ENCODE assay signal across 8 mouse cellular contexts in the genomic region with DNA sequence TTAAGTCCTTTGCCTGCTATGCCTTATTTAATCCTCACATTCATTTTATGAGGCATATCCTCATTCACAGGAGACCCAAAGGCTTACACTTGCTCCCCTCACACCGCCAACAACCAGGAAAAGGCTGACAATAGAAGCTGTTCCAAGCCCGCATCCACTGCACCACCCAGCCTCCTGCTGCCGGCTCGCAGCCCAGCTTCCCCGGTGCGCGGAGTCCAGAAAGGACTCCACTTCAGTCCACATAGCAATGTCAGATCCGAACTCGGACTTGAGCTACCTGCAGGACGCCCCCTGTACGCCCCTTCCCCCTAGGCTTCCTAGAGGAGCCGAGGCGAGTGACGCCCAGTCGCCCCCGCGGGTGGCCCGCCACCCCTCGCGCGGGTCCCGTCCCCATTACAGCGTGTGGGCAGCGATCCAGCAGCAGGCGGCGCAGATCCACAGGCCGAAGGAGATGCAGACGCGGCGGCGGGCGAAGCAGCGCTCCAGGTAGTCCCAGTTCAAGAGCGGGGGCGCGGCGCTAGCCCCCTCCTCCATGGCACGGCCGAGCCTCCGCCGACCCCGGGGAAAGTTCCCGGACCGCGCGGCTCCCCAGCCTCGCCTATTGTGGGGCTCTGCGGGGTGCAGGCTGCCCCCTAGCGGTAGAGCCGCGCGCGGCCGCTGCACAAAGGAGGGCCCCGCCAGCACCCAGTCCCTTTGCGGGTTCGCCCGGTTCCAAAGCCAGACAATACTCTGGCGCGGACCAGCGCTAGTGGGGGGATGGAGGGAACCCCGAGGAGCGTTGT. TPM values are rescaled to one million over a fixed set of nuclear protein-coding genes. Genes with fewer than 3 reads are reported as not detected.
A peak's percentile ranks its signal among the peaks of the same experiment; 100 is the strongest.
DNase-seq lines count a peak whose midpoint lies in the region; ATAC-seq and TF ChIP-seq lines count a peak whose summit lies in the region.

No protein-coding gene starts in this region.

- H3K4me3 ChIP-seq in erythroblast, embryonic 14.5 days (replicated peaks), result peak overlapping the region; percentile 66
- peak overlapping the region; percentile 84 for H3K4me3 ChIP-seq in heart, embryonic 13.5 days
- peak overlapping the region; percentile 78 for H3K4me3 ChIP-seq in kidney, embryonic 16.5 days (ENCODE audit: low read length)
- H3K4me3 ChIP-seq in liver, adult 2 months (ENCODE audit: insufficient read depth, low read depth, low read length), result peak overlapping the region; percentile 85

- under 1% methylated on average over 63 of the region's 63 CpGs for WGBS in heart, embryonic 13.5 days
- WGBS in kidney, embryonic 16.5 days, result under 1% methylated on average over 63 of the region's 63 CpGs
- under 1% methylated on average over 63 of the region's 63 CpGs for WGBS in liver, adult 2 months

- peak; percentile 86 for DNase-seq in CD4-positive, CD25-positive, alpha-beta regulatory T cell, adult 2 months (ENCODE audit: low read depth, low spot score)
- DNase-seq in brain, embryonic 14.5 days (ENCODE audit: low read depth), result peak; percentile 88
- DNase-seq in liver, adult 2 months (ENCODE audit: extremely low read depth, low read depth, low spot score), result no peak
- peak; percentile 48 to 55 for DNase-seq in spleen, postnatal 36 days (ENCODE audit: low spot score in 2 of 2)

- H3K36me3 ChIP-seq in erythroblast, embryonic 14.5 days (ENCODE audit: control insufficient read depth), result no peaks in the 10 kb centered on the region
- H3K36me3 ChIP-seq in heart, embryonic 13.5 days, result peaks cover 29% of the 10 kb centered on the region
- peaks cover 8% of the 10 kb centered on the region for H3K36me3 ChIP-seq in kidney, embryonic 16.5 days (ENCODE audit: insufficient read depth, low read length)
- no peaks in the 10 kb centered on the region for H3K36me3 ChIP-seq in liver, adult 2 months (ENCODE audit: control insufficient read depth, insufficient read depth, low read length)

- peak overlapping the region; percentile 91 for H3K9ac ChIP-seq in heart, embryonic 13.5 days
- peak overlapping the region; percentile 90 for H3K9ac ChIP-seq in kidney, embryonic 16.5 days (replicated peaks; ENCODE audit: low read length)
- H3K9ac ChIP-seq in liver, adult 2 months (ENCODE audit: low read depth, low read length), result peak overlapping the region; percentile 90

- peaks cover 57% of the 10 kb centered on the region for H3K27me3 ChIP-seq in erythroblast, embryonic 14.5 days (ENCODE audit: control insufficient read depth)
- H3K27me3 ChIP-seq in heart, embryonic 13.5 days (replicated peaks), result no peaks in the 10 kb centered on the region
- H3K27me3 ChIP-seq in kidney, embryonic 16.5 days (ENCODE audit: insufficient read depth, low read length), result no peaks in the 10 kb centered on the region
- H3K27me3 ChIP-seq in liver, adult 2 months (ENCODE audit: control insufficient read depth, insufficient read depth, low read length), result no peaks in the 10 kb centered on the region

- H3K4me2 ChIP-seq in heart, embryonic 13.5 days, result peak overlapping the region; percentile 74
- H3K4me2 ChIP-seq in kidney, embryonic 16.5 days (replicated peaks; ENCODE audit: low read depth, low read length), result peak overlapping the region; percentile 88

- peak; percentile 90 for TF ChIP-seq POLR2A in brain, embryonic 14.5 days (IDR thresholded peaks at IDR 0.05; ENCODE audit: borderline replicate concordance, extremely low read depth, insufficient read depth, insufficient read length, poor library complexity, severe bottlenecking)
- no peak for TF ChIP-seq POLR2A in liver, adult 2 months (IDR thresholded peaks at IDR 0.05; ENCODE audit: extremely low read depth, insufficient read depth, low read length)

- no peaks in the 10 kb centered on the region for H3K79me2 ChIP-seq in liver, adult 2 months (ENCODE audit: control insufficient read depth, insufficient read depth, low read length)

- H3K9me3 ChIP-seq in erythroblast, embryonic 14.5 days (ENCODE audit: control insufficient read depth, low read length), result peaks cover 6% of the 10 kb centered on the region
- peaks cover 11% of the 10 kb centered on the region for H3K9me3 ChIP-seq in heart, embryonic 13.5 days
- peaks cover 12% of the 10 kb centered on the region; the same call in 1 of the 2 replicates for H3K9me3 ChIP-seq in kidney, embryonic 16.5 days (ENCODE audit: low read length)

- H3K4me1 ChIP-seq in erythroblast, embryonic 14.5 days (ENCODE audit: control insufficient read depth), result peaks cover 19% of the 10 kb centered on the region
- peaks cover 40% of the 10 kb centered on the region for H3K4me1 ChIP-seq in heart, embryonic 13.5 days
- H3K4me1 ChIP-seq in kidney, embryonic 16.5 days (ENCODE audit: insufficient read depth, low read length), result peaks cover 12% of the 10 kb centered on the region
- H3K4me1 ChIP-seq in liver, adult 2 months (ENCODE audit: control insufficient read depth, insufficient read depth, low read length), result peaks cover 6% of the 10 kb centered on the region

- ATAC-seq in heart, embryonic 13.5 days (ENCODE audit: extremely low read depth, insufficient number of reproducible peaks, low FRiP score, low TSS enrichment), result peak; percentile 62; the same call in 1 of the 2 replicates
- peak; percentile 89 for ATAC-seq in kidney, embryonic 16.5 days (ENCODE audit: low FRiP score, low TSS enrichment)
- ATAC-seq in monocyte, adult 5-6 weeks (replicated peaks; ENCODE audit: insufficient number of reproducible peaks, low FRiP score, low TSS enrichment, poor library complexity, severe bottlenecking), result peak; percentile 54; the same call in 1 of the 2 replicates

- peak overlapping the region; percentile 65 for H3K27ac ChIP-seq in heart, embryonic 13.5 days (replicated peaks)
- peak overlapping the region; percentile 44; the same call in 1 of the 2 replicates for H3K27ac ChIP-seq in kidney, embryonic 16.5 days (ENCODE audit: low read length)
- no peak overlapping the region for H3K27ac ChIP-seq in liver, adult 2 months (replicated peaks; ENCODE audit: insufficient read depth, low read depth, low read length)

- peak; percentile 88 for TF ChIP-seq CTCF in brain, embryonic 14.5 days (IDR thresholded peaks at IDR 0.05; ENCODE audit: borderline replicate concordance, extremely low read depth, insufficient read depth, insufficient read length)
- TF ChIP-seq CTCF in liver, adult 2 months (IDR thresholded peaks at IDR 0.05; ENCODE audit: low read depth, low read length), result peak; percentile 75

RNA-seq across cellular contexts. Expression of gene Tmem44, which starts 0.5 kb away (rescaled TPM):
- 124 and 134 TPM in 2 replicates for polyA plus RNA-seq in brain, embryonic 14.5 days (2012; rRNA removed)
- polyA plus RNA-seq in erythroblast, embryonic 14.5 days (2012), result 0.01 TPM in 2 replicates
- 19.6 and 20.9 TPM in 2 replicates for polyA plus RNA-seq in heart, embryonic 13.5 days (2015; fragmentation: Nextera tagmentation; extraction: Ambion mirVana)
- 16.8 and 19.7 TPM in 2 replicates for polyA plus RNA-seq in kidney, embryonic 16.5 days (2015; fragmentation: Nextera tagmentation; extraction: Ambion mirVana)
- 1.2 and 1.3 TPM in 2 replicates for total RNA-seq in liver, adult 2 months (2014; rRNA removed)
- polyA plus RNA-seq in liver, adult 2 months (2012; rRNA removed), result 0.80 and 2.0 TPM in 2 replicates
- 0.11 TPM in 1 of 3 replicates, not detected in the others for total RNA-seq in monocyte, adult 5-6 weeks (2017)

RNA-seq across cellular contexts. Expression of gene Lsg1, which starts 37.2 kb away (rescaled TPM):
- 28.6 and 29.1 TPM in 2 replicates for polyA plus RNA-seq in brain, embryonic 14.5 days (2012; rRNA removed)
- 0.39 and 0.61 TPM in 2 replicates for polyA plus RNA-seq in erythroblast, embryonic 14.5 days (2012)
- 35.7 and 37.4 TPM in 2 replicates for polyA plus RNA-seq in heart, embryonic 13.5 days (2015; fragmentation: Nextera tagmentation; extraction: Ambion mirVana)
- polyA plus RNA-seq in kidney, embryonic 16.5 days (2015; fragmentation: Nextera tagmentation; extraction: Ambion mirVana), result 62.2 and 69.0 TPM in 2 replicates
- 8.3 and 10.0 TPM in 2 replicates for total RNA-seq in liver, adult 2 months (2014; rRNA removed)
- 6.9 and 9.5 TPM in 2 replicates for polyA plus RNA-seq in liver, adult 2 months (2012; rRNA removed)
- 64.6 to 83.4 TPM (median 66.6 TPM) in 3 replicates for total RNA-seq in monocyte, adult 5-6 weeks (2017)

RNA-seq across cellular contexts. Expression of gene Fam43a, which starts 49.4 kb away (rescaled TPM):
- 9.0 and 13.8 TPM in 2 replicates for polyA plus RNA-seq in brain, embryonic 14.5 days (2012; rRNA removed)
- 0.11 and 0.17 TPM in 2 replicates for polyA plus RNA-seq in erythroblast, embryonic 14.5 days (2012)
- polyA plus RNA-seq in heart, embryonic 13.5 days (2015; fragmentation: Nextera tagmentation; extraction: Ambion mirVana), result 13.8 and 14.0 TPM in 2 replicates
- polyA plus RNA-seq in kidney, embryonic 16.5 days (2015; fragmentation: Nextera tagmentation; extraction: Ambion mirVana), result 25.2 and 26.0 TPM in 2 replicates
- total RNA-seq in liver, adult 2 months (2014; rRNA removed), result 4.2 and 6.7 TPM in 2 replicates
- polyA plus RNA-seq in liver, adult 2 months (2012; rRNA removed), result 4.4 and 4.7 TPM in 2 replicates
- 18.4 to 27.0 TPM (median 26.3 TPM) in 3 replicates for total RNA-seq in monocyte, adult 5-6 weeks (2017)
